Mouse (Mus musculus): ENCODE results near the gene Evx2. TPM values are rescaled to one million over a fixed set of nuclear protein-coding genes. Genes with fewer than 3 reads are reported as not detected.

The Evx2 gene
- polyA plus RNA-seq, 1 experiment from 2014 or later: not detected

DNA sequence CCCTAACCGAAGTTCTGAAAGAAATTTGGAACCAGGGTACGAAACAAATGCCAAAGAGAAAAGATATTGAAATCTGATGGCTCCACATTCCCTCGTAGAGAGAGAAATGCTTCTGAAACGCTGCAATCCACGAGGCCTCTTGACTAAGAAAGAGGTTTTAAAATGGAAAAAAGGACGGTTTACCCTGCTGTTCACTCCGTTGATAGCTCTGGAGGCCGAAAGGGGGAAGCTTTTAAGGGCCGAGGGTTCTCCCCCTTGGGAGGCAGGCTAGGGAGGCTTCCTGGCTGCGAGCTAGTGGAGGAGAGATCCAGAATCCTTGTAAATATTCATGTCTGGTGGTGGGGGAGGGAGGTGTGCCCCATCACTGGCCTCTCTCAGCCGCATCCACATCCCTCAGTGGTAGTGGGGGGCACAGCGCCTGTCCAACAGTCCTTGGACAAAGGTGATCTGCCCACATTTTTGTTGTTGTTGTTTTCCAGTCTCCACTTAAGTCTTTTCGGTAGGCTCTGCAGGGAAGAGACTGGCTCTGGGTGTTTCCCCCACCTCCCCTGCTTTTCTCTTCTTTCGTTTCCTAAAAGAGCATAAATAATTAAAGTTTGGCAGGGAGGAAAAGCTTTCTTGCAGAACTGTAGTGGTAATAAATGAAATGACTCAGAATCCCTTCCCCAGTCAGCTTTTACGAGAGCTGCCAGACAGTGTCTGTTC is 19.7 kb upstream of the Evx2 start, which contains the start of gene Hoxd11:
Gene Hoxd11, plus strand, starts transcription at position 667 of the 705 bp plus-strand sequence.
- no peaks in the 10 kb centered on the region for H3K36me3 ChIP-seq (replicated peaks; ENCODE audit: insufficient read depth, low read length)
- H3K4me3 ChIP-seq (ENCODE audit: low read depth, low read length): no peak within 1 kb of the TSS
- DNase-seq: peak; percentile 8
- H3K4me2 ChIP-seq (ENCODE audit: low read depth, low read length): no peak within 1 kb of the TSS
- peaks cover 100% of the 10 kb centered on the region for H3K27me3 ChIP-seq (ENCODE audit: insufficient read depth, low read length)
- peaks cover 3% of the 10 kb centered on the region; the same call in 1 of the 2 replicates for H3K4me1 ChIP-seq (ENCODE audit: insufficient read depth)
- TF ChIP-seq CTCF (IDR thresholded peaks at IDR 0.05; ENCODE audit: low read depth) (no peak), EP300 (IDR thresholded peaks at IDR 0.05; ENCODE audit: low read depth) (no peak)
- no peaks in the 10 kb centered on the region for H3K9me3 ChIP-seq (ENCODE audit: low read length)
- H3K27ac ChIP-seq (ENCODE audit: low read depth): no peak within 1 kb of the TSS
- WGBS (ENCODE audit: insufficient replicate concordance): 2% methylated on average over 15 of the region's 15 CpGs
- H3K9ac ChIP-seq (replicated peaks): no peak within 1 kb of the TSS
- ATAC-seq: no peak

DNA sequence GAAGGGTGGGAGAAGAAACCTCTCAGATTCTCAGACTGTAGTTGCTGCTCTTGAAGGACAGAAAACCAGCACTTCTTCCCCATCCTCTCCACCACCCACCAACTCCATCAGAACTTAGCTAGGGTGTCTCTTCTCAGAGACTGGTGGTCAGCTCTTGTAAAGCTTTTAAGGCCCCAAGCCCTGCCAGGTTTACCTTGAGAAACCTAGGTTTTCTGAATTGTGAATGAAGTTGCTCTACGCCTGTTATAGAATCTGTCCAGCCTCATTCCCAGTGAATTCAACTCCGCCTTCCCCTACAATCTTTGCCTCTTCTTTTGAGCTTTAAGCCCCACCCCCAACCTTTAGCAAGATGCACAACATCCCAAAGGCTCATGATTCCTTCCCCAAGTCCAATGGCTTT is 17.7 kb upstream of the Evx2 start:
- WGBS (ENCODE audit: insufficient replicate concordance): 13% methylated on average over 2 of the region's 2 CpGs
- ATAC-seq: no peak
- peaks cover 100% of the 10 kb centered on the region for H3K27me3 ChIP-seq (ENCODE audit: insufficient read depth, low read length)

DNA sequence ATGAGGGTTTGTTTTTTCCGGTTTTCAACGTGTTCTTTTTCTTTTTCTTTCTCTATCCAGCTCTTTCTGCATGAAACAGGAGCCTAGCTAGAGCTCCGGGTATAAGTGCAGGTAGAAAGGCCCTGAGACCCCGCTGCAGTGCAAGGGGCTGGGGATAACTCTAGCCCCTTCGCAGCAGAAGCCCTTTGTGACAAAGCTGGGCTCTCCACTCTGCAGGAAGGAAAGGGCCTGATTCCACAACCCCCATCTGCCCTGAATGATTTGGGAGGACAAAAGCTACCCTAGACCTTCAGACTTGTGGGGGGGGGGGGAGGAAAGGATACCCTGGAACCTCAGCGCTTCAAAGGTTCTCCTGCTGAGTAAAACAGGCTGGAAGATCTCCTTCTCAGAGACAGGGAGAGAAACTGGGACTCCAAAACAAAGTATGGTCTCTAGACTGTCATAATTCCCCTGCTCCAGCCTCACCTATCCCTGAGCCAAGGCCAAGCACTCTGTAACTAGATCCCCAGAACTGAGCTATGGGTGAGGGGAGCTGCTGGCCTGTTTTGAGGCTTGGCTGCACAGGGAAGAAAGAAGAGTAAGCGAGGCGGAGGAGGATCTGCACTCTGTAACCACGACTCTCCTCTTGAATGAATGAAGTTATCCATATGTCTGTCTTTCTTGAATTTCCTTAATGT is 17.2 kb upstream of the Evx2 start:
- Histone ChIP-seq H3K4me1 (ENCODE audit: insufficient read depth) (no peaks in the 10 kb centered on the region), H3K4me3 (ENCODE audit: low read depth, low read length) (no peak overlapping the region), H3K9ac (replicated peaks) (no peak overlapping the region), H3K4me2 (ENCODE audit: low read depth, low read length) (no peak overlapping the region), H3K27ac (ENCODE audit: low read depth) (no peak overlapping the region), H3K9me3 (ENCODE audit: low read length) (no peaks in the 10 kb centered on the region), H3K36me3 (replicated peaks; ENCODE audit: insufficient read depth, low read length) (no peaks in the 10 kb centered on the region), H3K27me3 (ENCODE audit: insufficient read depth, low read length) (peaks cover 100% of the 10 kb centered on the region)
- ATAC-seq: no peak
- no peak for DNase-seq
- 6% methylated on average over 9 of the region's 9 CpGs for WGBS (ENCODE audit: insufficient replicate concordance)
- no peak for TF ChIP-seq CTCF (IDR thresholded peaks at IDR 0.05; ENCODE audit: low read depth)
- no peak for TF ChIP-seq EP300 (IDR thresholded peaks at IDR 0.05; ENCODE audit: low read depth)

More for the DNA sequence above, 17.7 kb upstream of the Evx2 start:
- Histone ChIP-seq H3K4me1 (ENCODE audit: insufficient read depth) (peaks cover 3% of the 10 kb centered on the region; the same call in 1 of the 2 replicates), H3K9ac (replicated peaks) (no peak overlapping the region), H3K27ac (ENCODE audit: low read depth) (no peak overlapping the region), H3K36me3 (replicated peaks; ENCODE audit: insufficient read depth, low read length) (no peaks in the 10 kb centered on the region), H3K4me3 (ENCODE audit: low read depth, low read length) (no peak overlapping the region), H3K9me3 (ENCODE audit: low read length) (no peaks in the 10 kb centered on the region), H3K4me2 (ENCODE audit: low read depth, low read length) (no peak overlapping the region)
- TF ChIP-seq EP300 (IDR thresholded peaks at IDR 0.05; ENCODE audit: low read depth): no peak
- no peak for DNase-seq

DNA sequence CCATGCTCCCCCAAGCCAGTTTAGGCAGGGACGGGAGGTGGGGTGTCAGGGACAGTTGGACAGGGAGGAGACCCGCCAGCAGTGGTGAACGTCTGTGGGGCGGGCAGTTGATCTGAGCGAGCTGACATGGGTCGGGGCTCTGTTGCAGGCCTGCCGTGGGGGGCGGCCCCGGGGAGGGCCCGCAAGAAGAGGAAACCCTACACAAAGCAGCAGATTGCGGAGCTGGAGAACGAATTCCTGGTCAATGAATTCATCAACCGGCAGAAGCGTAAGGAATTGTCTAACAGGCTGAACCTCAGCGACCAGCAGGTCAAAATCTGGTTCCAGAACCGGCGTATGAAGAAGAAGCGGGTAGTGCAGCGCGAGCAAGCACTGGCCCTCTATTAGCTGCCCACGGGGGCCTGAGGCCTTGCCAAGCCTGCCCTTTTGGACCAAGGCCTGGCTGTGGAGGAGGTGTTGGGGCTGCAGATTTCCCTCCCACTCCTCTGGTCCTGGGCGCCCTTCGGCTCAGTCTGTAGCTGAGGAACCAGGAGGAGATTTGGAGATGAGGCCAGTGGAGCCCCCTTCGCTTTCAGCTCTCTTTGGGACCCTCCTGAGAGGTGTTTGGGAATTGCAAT is 16.4 kb upstream of the Evx2 start:
- no peak overlapping the region for H3K4me2 ChIP-seq (ENCODE audit: low read depth, low read length)
- 9% methylated on average over 24 of the region's 24 CpGs for WGBS (ENCODE audit: insufficient replicate concordance)
- no peaks in the 10 kb centered on the region for H3K9me3 ChIP-seq (ENCODE audit: low read length)
- TF ChIP-seq EP300 (IDR thresholded peaks at IDR 0.05; ENCODE audit: low read depth) (no peak), CTCF (IDR thresholded peaks at IDR 0.05; ENCODE audit: low read depth) (no peak)
- peaks cover 100% of the 10 kb centered on the region for H3K27me3 ChIP-seq (ENCODE audit: insufficient read depth, low read length)
- no peak overlapping the region for H3K4me3 ChIP-seq (ENCODE audit: low read depth, low read length)
- H3K36me3 ChIP-seq (replicated peaks; ENCODE audit: insufficient read depth, low read length): no peaks in the 10 kb centered on the region
- H3K9ac ChIP-seq (replicated peaks): no peak overlapping the region
- ATAC-seq (no peak), DNase-seq (no peak)
- no peak overlapping the region for H3K27ac ChIP-seq (ENCODE audit: low read depth)
- no peaks in the 10 kb centered on the region for H3K4me1 ChIP-seq (ENCODE audit: insufficient read depth)

DNA sequence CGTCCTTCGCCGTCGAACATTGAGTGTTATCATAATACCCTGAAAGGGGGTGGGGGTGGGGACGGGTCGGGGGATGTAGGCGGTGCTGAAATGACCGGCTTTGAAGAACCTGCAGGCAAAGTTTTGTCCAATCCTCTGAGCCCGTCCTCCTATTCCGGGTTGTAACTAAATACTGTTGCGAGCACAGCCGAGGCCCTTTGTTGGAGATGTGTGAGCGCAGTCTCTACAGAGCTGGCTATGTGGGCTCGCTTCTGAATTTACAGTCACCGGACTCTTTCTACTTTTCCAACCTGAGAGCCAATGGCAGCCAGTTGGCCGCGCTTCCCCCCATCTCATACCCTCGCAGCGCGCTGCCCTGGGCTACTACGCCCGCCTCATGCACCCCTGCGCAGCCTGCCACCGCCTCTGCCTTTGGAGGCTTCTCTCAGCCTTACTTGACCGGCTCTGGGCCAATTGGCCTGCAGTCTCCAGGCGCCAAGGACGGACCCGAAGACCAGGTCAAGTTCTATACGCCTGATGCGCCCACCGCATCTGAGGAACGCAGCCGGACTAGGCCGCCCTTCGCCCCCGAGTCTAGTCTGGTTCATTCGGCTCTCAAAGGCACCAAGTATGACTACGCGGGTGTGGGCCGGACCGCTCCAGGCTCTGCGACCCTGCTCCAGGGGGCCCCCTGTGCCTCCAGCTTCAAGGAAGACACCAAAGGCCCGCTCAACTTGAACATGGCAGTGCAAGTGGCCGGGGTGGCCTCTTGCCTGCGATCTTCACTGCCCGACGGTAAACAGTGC is 15.7 kb upstream of the Evx2 start, which contains the start of gene Hoxd12:
Gene Hoxd12, plus strand, starts transcription at position 133 of the 785 bp plus-strand sequence.
- Histone ChIP-seq H3K9me3 (ENCODE audit: low read length) (no peaks in the 10 kb centered on the region), H3K9ac (replicated peaks) (no peak within 1 kb of the TSS), H3K36me3 (replicated peaks; ENCODE audit: insufficient read depth, low read length) (no peaks in the 10 kb centered on the region), H3K4me3 (ENCODE audit: low read depth, low read length) (no peak within 1 kb of the TSS), H3K27ac (ENCODE audit: low read depth) (no peak within 1 kb of the TSS), H3K27me3 (ENCODE audit: insufficient read depth, low read length) (peaks cover 100% of the 10 kb centered on the region), H3K4me2 (ENCODE audit: low read depth, low read length) (no peak within 1 kb of the TSS), H3K4me1 (ENCODE audit: insufficient read depth) (no peaks in the 10 kb centered on the region)
- TF ChIP-seq CTCF (IDR thresholded peaks at IDR 0.05; ENCODE audit: low read depth): no peak
- no peak for TF ChIP-seq EP300 (IDR thresholded peaks at IDR 0.05; ENCODE audit: low read depth)
- no peak for DNase-seq
- ATAC-seq: no peak
- WGBS (ENCODE audit: insufficient replicate concordance): 3% methylated on average over 47 of the region's 47 CpGs

All from liver, postnatal 0 days (tissue).